Mouse (Mus musculus): Measurements from ENCODE around the gene Zfp61. TPM values are rescaled to one million over a fixed set of nuclear protein-coding genes. Genes with fewer than 3 reads are reported as not detected.

Zfp61 gene
- polyA plus RNA-seq, 1 experiment from 2014 or later, result 16.7 TPM

DNA sequence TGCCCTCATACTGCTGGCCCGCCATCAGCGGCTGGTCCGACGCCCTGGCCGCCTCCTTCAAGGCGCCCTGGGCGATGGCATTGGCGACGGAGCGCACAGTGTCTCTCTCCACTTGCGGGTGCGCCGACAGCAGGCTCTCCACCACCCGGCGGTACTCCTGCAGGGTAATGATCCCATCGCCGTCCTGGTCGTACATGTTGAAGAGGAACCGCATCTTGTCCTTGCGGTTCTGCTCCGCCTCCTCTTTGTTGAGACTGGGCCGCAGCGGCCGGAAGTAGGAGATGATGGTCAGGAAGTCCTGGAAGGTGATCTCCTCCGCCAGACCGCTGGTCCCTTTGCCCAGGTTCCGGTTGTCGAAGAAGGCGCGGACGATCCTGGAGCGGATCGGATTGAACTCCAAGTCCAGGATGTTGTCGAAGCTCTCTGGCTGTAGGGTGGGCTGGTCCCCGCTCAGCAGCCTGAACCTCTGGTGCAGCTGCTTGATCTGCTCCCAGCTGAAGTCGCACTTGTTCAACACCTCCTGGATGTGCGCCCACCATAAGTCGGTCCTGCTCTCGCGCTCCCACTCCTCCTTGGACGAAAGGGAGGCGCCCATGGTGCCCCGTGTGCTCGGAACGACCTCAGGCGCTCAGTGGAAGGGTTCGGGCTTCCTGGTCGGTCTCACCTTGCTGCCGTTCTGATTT lies 32.4 kb upstream of the Zfp61 start, which contains the start of gene Tescl:
Gene Tescl, minus strand, starts transcription at position 633 of the 683 bp plus-strand sequence.
- no peak for TF ChIP-seq EP300 (IDR thresholded peaks at IDR 0.05)
- TF ChIP-seq CTCF (IDR thresholded peaks at IDR 0.05), result no peak
- DNase-seq (ENCODE audit: low spot score) (no peak), ATAC-seq (no peak)
- Histone ChIP-seq H3K36me3 (ENCODE audit: insufficient read depth, low read length) (no peaks in the 10 kb centered on the region), H3K27me3 (replicated peaks; ENCODE audit: insufficient read depth, low read length) (no peaks in the 10 kb centered on the region; the same call in 1 of the 2 replicates), H3K9ac (replicated peaks; ENCODE audit: low read depth) (no peak within 1 kb of the TSS), H3K4me1 (ENCODE audit: insufficient read depth, low read depth, low read length) (no peaks in the 10 kb centered on the region), H3K4me3 (ENCODE audit: low read depth, low read length) (no peak within 1 kb of the TSS), H3K4me2 (replicated peaks; ENCODE audit: low read depth, low read length) (0 out of 2 replicates have a peak within 1 kb of the TSS, but pooled peaks have one; percentile 22), H3K27ac (ENCODE audit: low read length) (no peak within 1 kb of the TSS), H3K9me3 (ENCODE audit: low read length) (no peaks in the 10 kb centered on the region)
- WGBS, result 39% methylated on average over 49 of the region's 49 CpGs

DNA sequence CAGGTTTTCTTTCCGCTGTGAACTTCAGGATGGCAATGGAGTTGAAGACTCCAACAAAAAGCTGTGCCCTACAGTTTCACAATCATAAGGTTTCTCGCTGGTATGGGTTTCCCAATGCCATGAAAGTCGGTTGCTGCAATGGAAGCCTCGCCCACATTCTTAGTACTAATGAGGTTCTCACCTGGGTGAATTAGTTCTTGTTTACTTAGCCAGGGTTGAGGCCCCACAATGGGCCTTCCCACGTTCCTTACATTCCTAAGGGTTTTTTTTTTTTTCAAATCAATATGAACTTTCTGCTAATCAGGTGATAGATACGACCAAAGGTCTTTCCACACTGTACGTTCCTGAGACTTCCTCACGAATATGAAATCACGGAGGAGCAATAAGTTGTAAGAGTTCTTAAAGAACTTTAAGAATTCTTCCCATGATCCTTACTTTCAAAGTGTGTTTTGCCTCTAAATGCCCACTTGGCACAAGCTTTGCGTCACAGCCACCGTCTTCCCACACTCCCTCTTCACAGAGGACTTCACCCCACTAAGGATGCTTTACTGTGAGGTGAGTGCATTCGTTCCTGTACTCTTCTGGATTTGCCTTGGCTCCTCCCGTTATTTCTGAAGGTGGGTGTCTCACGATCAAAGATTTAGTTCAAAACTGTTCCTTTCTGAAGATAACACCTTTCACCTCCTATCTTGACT lies 26.4 kb upstream of the Zfp61 start:
- DNase-seq (ENCODE audit: low spot score), result peak; percentile 89
- Histone ChIP-seq H3K36me3 (ENCODE audit: insufficient read depth, low read length) (no peaks in the 10 kb centered on the region), H3K27me3 (replicated peaks; ENCODE audit: insufficient read depth, low read length) (no peaks in the 10 kb centered on the region), H3K4me3 (ENCODE audit: low read depth, low read length) (no peak overlapping the region), H3K9ac (replicated peaks; ENCODE audit: low read depth) (no peak overlapping the region), H3K4me1 (ENCODE audit: insufficient read depth, low read depth, low read length) (no peaks in the 10 kb centered on the region), H3K4me2 (replicated peaks; ENCODE audit: low read depth, low read length) (peak overlapping the region; percentile 28; the same call in 1 of the 2 replicates), H3K9me3 (ENCODE audit: low read length) (no peaks in the 10 kb centered on the region), H3K27ac (ENCODE audit: low read length) (peak overlapping the region; percentile 88)
- ATAC-seq, result peak; percentile 89
- WGBS, result 54% methylated on average over 14 of the region's 14 CpGs
- TF ChIP-seq EP300 (IDR thresholded peaks at IDR 0.05), result peak; percentile 95
- TF ChIP-seq CTCF (IDR thresholded peaks at IDR 0.05), result no peak

GRCm38 (mm10) chr7:24326273-24327135 lies 25.5 kb upstream of the Zfp61 start:
- no peaks in the 10 kb centered on the region for H3K4me1 ChIP-seq (ENCODE audit: insufficient read depth, low read depth, low read length)
- H3K27me3 ChIP-seq (replicated peaks; ENCODE audit: insufficient read depth, low read length), result no peaks in the 10 kb centered on the region
- no peaks in the 10 kb centered on the region for H3K36me3 ChIP-seq (ENCODE audit: insufficient read depth, low read length)
- H3K27ac ChIP-seq (ENCODE audit: low read length), result peak overlapping the region; percentile 88
- H3K9ac ChIP-seq (replicated peaks; ENCODE audit: low read depth), result peak overlapping the region; percentile 23; the same call in 1 of the 2 replicates
- DNase-seq (ENCODE audit: low spot score) (peak; percentile 76), ATAC-seq (peak; percentile 78)
- peak overlapping the region; percentile 20; the same call in 1 of the 2 replicates for H3K4me3 ChIP-seq (ENCODE audit: low read depth, low read length)
- no peaks in the 10 kb centered on the region for H3K9me3 ChIP-seq (ENCODE audit: low read length)
- H3K4me2 ChIP-seq (replicated peaks; ENCODE audit: low read depth, low read length), result peak overlapping the region; percentile 47
- 45% methylated on average over 20 of the region's 20 CpGs for WGBS
- TF ChIP-seq CTCF (IDR thresholded peaks at IDR 0.05) (no peak), EP300 (IDR thresholded peaks at IDR 0.05) (no peak)

- 5% methylated on average over 13 of the region's 13 CpGs for WGBS
- H3K4me3 ChIP-seq (ENCODE audit: low read depth, low read length), result peak overlapping the region; percentile 20; the same call in 1 of the 2 replicates
- peak overlapping the region; percentile 88 for H3K27ac ChIP-seq (ENCODE audit: low read length)
- peak overlapping the region; percentile 23; the same call in 1 of the 2 replicates for H3K9ac ChIP-seq (replicated peaks; ENCODE audit: low read depth)
- TF ChIP-seq EP300 (IDR thresholded peaks at IDR 0.05), result no peak
- no peak for TF ChIP-seq CTCF (IDR thresholded peaks at IDR 0.05)
- H3K27me3 ChIP-seq (replicated peaks; ENCODE audit: insufficient read depth, low read length), result no peaks in the 10 kb centered on the region
- peak; percentile 56 for ATAC-seq
- no peaks in the 10 kb centered on the region for H3K4me1 ChIP-seq (ENCODE audit: insufficient read depth, low read depth, low read length)
- no peaks in the 10 kb centered on the region for H3K36me3 ChIP-seq (ENCODE audit: insufficient read depth, low read length)
- peak; percentile 38 for DNase-seq (ENCODE audit: low spot score)
- H3K4me2 ChIP-seq (replicated peaks; ENCODE audit: low read depth, low read length), result peak overlapping the region; percentile 47
- H3K9me3 ChIP-seq (ENCODE audit: low read length), result no peaks in the 10 kb centered on the region
These were observed 24.7 kb upstream of the Zfp61 start for GRCm38 (mm10) chr7:24325675-24326128.

DNA sequence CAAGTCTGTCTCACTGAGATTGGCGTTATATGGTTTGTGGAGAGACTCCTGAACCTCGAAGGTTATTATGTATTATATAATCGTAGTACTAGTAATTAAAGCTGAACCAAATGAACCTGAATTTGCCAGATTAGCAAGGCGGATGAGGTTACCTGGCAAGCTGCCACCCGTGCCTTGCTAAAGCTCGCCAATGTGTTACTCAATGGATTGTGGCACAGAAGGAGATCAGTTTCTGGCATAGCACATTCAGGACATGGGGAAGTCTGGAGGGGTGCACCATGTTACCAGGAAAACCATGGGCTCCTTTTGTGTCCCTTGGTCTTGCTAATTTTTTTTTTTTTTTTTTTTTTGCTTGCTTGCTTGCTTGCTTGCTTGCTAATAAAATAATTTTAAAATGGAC lies 24.2 kb upstream of the Zfp61 start:
- H3K4me1 ChIP-seq (ENCODE audit: insufficient read depth, low read depth, low read length), result no peaks in the 10 kb centered on the region
- H3K36me3 ChIP-seq (ENCODE audit: insufficient read depth, low read length), result no peaks in the 10 kb centered on the region
- H3K27ac ChIP-seq (ENCODE audit: low read length), result no peak overlapping the region
- H3K4me2 ChIP-seq (replicated peaks; ENCODE audit: low read depth, low read length), result no peak overlapping the region
- H3K9me3 ChIP-seq (ENCODE audit: low read length), result no peaks in the 10 kb centered on the region
- H3K4me3 ChIP-seq (ENCODE audit: low read depth, low read length), result no peak overlapping the region
- H3K27me3 ChIP-seq (replicated peaks; ENCODE audit: insufficient read depth, low read length), result no peaks in the 10 kb centered on the region
- WGBS, result 79% methylated on average over 6 of the region's 6 CpGs
- ATAC-seq (no peak), DNase-seq (ENCODE audit: low spot score) (peak; percentile 21)
- no peak overlapping the region for H3K9ac ChIP-seq (replicated peaks; ENCODE audit: low read depth)
- TF ChIP-seq EP300 (IDR thresholded peaks at IDR 0.05) (no peak), CTCF (IDR thresholded peaks at IDR 0.05) (no peak)
